Mouse (Mus musculus) liver, embryonic 13.5 days (tissue): ENCODE data around the gene Ltv1. TPM values are rescaled to one million over a fixed set of nuclear protein-coding genes. Genes with fewer than 3 reads are reported as not detected.

ENCODE experiments used
- ATAC-seq: fragments of 200-750 bp; cut with Nextera tagmentation; 2 replicates; pipeline ENCODE4 v1.8.0; 2017; ENCODE audit warnings: low read depth, mild to moderate bottlenecking, moderate number of reproducible peaks, moderate library complexity
- DNase-seq: peaks from one replicate; pipeline ENCODE4 v3.0.0; 2022
- H3K27ac ChIP-seq: fragments of 300-500 bp; sonication (generic); 2 replicates; pipeline ENCODE4 v1.5.1; 2015; ENCODE audit warnings: moderate library complexity, mild to moderate bottlenecking, inconsistent platforms
- H3K27me3 ChIP-seq: fragments of 300-500 bp; sonication (generic); 2 replicates; pipeline ENCODE4 v1.6.1; 2015; ENCODE audit warnings: mild to moderate bottlenecking, inconsistent platforms
- H3K36me3 ChIP-seq: fragments of 300-500 bp; sonication (generic); 2 replicates; pipeline ENCODE4 v1.6.1; 2015; ENCODE audit warnings: mild to moderate bottlenecking, inconsistent platforms
- H3K4me1 ChIP-seq: fragments of 300-500 bp; sonication (generic); replicated peaks from 2 replicates; pipeline ENCODE4 v1.6.1; 2015; ENCODE audit warnings: inconsistent platforms
- H3K4me2 ChIP-seq: fragments of 300-500 bp; sonication (generic); 2 replicates; pipeline ENCODE4 v1.6.1; 2015; ENCODE audit warnings: inconsistent platforms, mild to moderate bottlenecking, moderate library complexity
- H3K4me3 ChIP-seq: fragments of 300-500 bp; sonication (generic); replicated peaks from 2 replicates; pipeline ENCODE4 v1.5.1; 2015; ENCODE audit warnings: mild to moderate bottlenecking, inconsistent platforms
- H3K9ac ChIP-seq: fragments of 300-500 bp; sonication (generic); 2 replicates; pipeline ENCODE4 v1.6.1; 2015; ENCODE audit warnings: mild to moderate bottlenecking, inconsistent platforms
- H3K9me3 ChIP-seq: fragments of 300-500 bp; sonication (generic); replicated peaks from 2 replicates; pipeline ENCODE4 v1.6.1; 2016; ENCODE audit warnings: inconsistent platforms
- WGBS: fragments of 180-500 bp; shearing (Covaris S2); methylation state at CpG from one replicate; pipeline ENCODE4 v1.1.7; 2015; ENCODE audit not compliant: insufficient replicate concordance; 5-methylcytosine and 5-hydroxymethylcytosine counted together
- polyA plus RNA-seq: library from polyadenylated mRNA; unstranded; fragments of >200 nt; fragmentation: Nextera tagmentation; extraction: Ambion mirVana; gene quantifications from 2 replicates; pipeline ENCODE4 v1.2.1, GENCODE M21; 2015

Gene Ltv1
- polyA plus RNA-seq, 1 experiment from 2014 or later, result 54.5 TPM

GRCm38 (mm10) chr10:13162031-13162430, 30.9 kb downstream of the Ltv1 start:
- H3K27me3 ChIP-seq, result no peaks in the 10 kb centered on the region
- H3K4me3 ChIP-seq, result no peak overlapping the region
- DNase-seq (no peak), ATAC-seq (no peak)
- H3K4me2 ChIP-seq, result no peak overlapping the region
- H3K27ac ChIP-seq, result no peak overlapping the region
- no peak overlapping the region for H3K9ac ChIP-seq
- H3K4me1 ChIP-seq, result peaks cover 4% of the 10 kb centered on the region; the same call in 1 of the 2 replicates
- no peaks in the 10 kb centered on the region for H3K9me3 ChIP-seq
- no peaks in the 10 kb centered on the region for H3K36me3 ChIP-seq
- 34% methylated on average over 4 of the region's 4 CpGs for WGBS

- no peak for ATAC-seq
- no peak for DNase-seq
- H3K9ac ChIP-seq, result no peak overlapping the region
Measured at GRCm38 (mm10) chr10:13160913-13161312, 32.1 kb downstream of the Ltv1 start.

GRCm38 (mm10) chr10:13155377-13155776, 37.6 kb downstream of the Ltv1 start:
- no peak for DNase-seq
- WGBS, result 62% methylated on average over 5 of the region's 5 CpGs
- no peak overlapping the region for H3K4me2 ChIP-seq
- H3K27ac ChIP-seq, result no peak overlapping the region
- H3K9me3 ChIP-seq, result no peaks in the 10 kb centered on the region
- no peaks in the 10 kb centered on the region for H3K36me3 ChIP-seq
- no peaks in the 10 kb centered on the region for H3K4me1 ChIP-seq
- ATAC-seq, result no peak
- H3K9ac ChIP-seq, result no peak overlapping the region
- no peaks in the 10 kb centered on the region for H3K27me3 ChIP-seq
- H3K4me3 ChIP-seq, result no peak overlapping the region

More at GRCm38 (mm10) chr10:13160913-13161312, 32.1 kb downstream of the Ltv1 start:
- WGBS, result 68% methylated on average over 4 of the region's 4 CpGs
- no peaks in the 10 kb centered on the region for H3K36me3 ChIP-seq
- H3K9me3 ChIP-seq, result no peaks in the 10 kb centered on the region
- no peaks in the 10 kb centered on the region for H3K27me3 ChIP-seq
- H3K4me1 ChIP-seq, result peaks cover 4% of the 10 kb centered on the region; the same call in 1 of the 2 replicates
- no peak overlapping the region for H3K27ac ChIP-seq
- no peak overlapping the region for H3K4me2 ChIP-seq
- H3K4me3 ChIP-seq, result no peak overlapping the region

GRCm38 (mm10) chr10:13152811-13153364, 40.1 kb downstream of the Ltv1 start:
- Histone ChIP-seq H3K4me1 (no peaks in the 10 kb centered on the region), H3K4me2 (no peak overlapping the region), H3K9ac (no peak overlapping the region), H3K27me3 (no peaks in the 10 kb centered on the region), H3K4me3 (no peak overlapping the region), H3K36me3 (no peaks in the 10 kb centered on the region), H3K27ac (no peak overlapping the region), H3K9me3 (no peaks in the 10 kb centered on the region)
- 65% methylated on average over 4 of the region's 4 CpGs for WGBS
- ATAC-seq, result no peak
- no peak for DNase-seq

- no peak for DNase-seq
Measured at GRCm38 (mm10) chr10:13151353-13151752, 41.6 kb downstream of the Ltv1 start.

GRCm38 (mm10) chr10:13150435-13150834, 42.5 kb downstream of the Ltv1 start:
- Histone ChIP-seq H3K36me3 (no peaks in the 10 kb centered on the region), H3K9ac (no peak overlapping the region), H3K27me3 (no peaks in the 10 kb centered on the region), H3K4me1 (no peaks in the 10 kb centered on the region), H3K4me2 (no peak overlapping the region), H3K9me3 (no peaks in the 10 kb centered on the region), H3K27ac (no peak overlapping the region), H3K4me3 (no peak overlapping the region)
- ATAC-seq, result no peak
- 60% methylated on average over 3 of the region's 3 CpGs for WGBS
- DNase-seq, result no peak

More at GRCm38 (mm10) chr10:13151353-13151752, 41.6 kb downstream of the Ltv1 start:
- no peak for ATAC-seq
- no peak overlapping the region for H3K4me2 ChIP-seq
- H3K27me3 ChIP-seq, result no peaks in the 10 kb centered on the region
- H3K36me3 ChIP-seq, result no peaks in the 10 kb centered on the region
- no peaks in the 10 kb centered on the region for H3K9me3 ChIP-seq
- no peaks in the 10 kb centered on the region for H3K4me1 ChIP-seq
- H3K27ac ChIP-seq, result no peak overlapping the region
- WGBS, result 69% methylated on average over 5 of the region's 5 CpGs
- H3K9ac ChIP-seq, result no peak overlapping the region
- no peak overlapping the region for H3K4me3 ChIP-seq

DNA sequence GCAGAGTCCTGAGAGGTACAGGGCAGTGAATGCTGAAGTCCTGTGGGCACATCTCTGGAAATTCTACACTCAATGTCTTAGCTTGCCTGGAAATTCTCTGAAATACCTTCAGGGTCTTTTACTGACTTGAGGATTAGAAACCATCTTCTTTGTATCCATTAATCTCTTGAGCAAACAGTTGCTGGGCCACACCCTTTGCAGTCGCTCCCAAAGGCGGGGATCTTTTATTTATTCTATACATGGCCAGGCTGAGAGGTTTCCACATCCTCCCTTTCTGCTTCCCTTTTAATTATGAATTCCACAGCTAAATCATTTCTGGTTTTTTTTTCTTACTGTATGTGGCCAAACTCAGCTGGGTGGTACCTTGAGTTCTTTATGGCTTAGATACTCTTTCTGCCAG, 52.5 kb downstream of the Ltv1 start:
- WGBS, result 60% methylated on average over 2 of the region's 2 CpGs
- H3K9me3 ChIP-seq, result no peaks in the 10 kb centered on the region
- no peak overlapping the region for H3K4me3 ChIP-seq
- no peaks in the 10 kb centered on the region for H3K4me1 ChIP-seq
- H3K27me3 ChIP-seq, result no peaks in the 10 kb centered on the region
- ATAC-seq (no peak), DNase-seq (no peak)
- H3K4me2 ChIP-seq, result no peak overlapping the region
- no peak overlapping the region for H3K9ac ChIP-seq
- H3K36me3 ChIP-seq, result no peaks in the 10 kb centered on the region
- no peak overlapping the region for H3K27ac ChIP-seq

- DNase-seq (no peak), ATAC-seq (no peak)
- WGBS, result 80% methylated on average over 6 of the region's 6 CpGs
Measured at GRCm38 (mm10) chr10:13137906-13138305, 55.1 kb downstream of the Ltv1 start.

DNA sequence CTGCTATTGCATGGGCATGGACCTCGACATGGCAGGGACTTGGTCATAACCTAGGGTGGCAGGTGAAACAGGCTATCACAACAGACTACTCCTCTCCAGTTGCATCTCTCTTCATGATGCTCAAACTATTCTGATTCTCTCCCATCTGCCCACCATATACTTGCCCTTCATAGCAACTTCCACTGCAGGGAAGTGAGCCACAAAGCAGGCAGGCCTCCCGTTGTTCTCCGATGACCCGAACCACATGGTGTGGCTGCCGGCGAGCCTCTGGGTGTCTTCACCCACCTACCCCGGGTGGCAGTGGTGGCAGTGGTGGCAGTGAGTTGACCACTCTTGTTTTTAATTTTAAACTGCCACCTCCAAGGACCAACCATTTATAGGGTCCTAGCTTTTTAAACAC, 57.2 kb downstream of the Ltv1 start:
- Histone ChIP-seq H3K36me3 (no peaks in the 10 kb centered on the region), H3K27me3 (no peaks in the 10 kb centered on the region), H3K9ac (no peak overlapping the region), H3K4me3 (no peak overlapping the region), H3K4me2 (no peak overlapping the region), H3K9me3 (no peaks in the 10 kb centered on the region), H3K27ac (no peak overlapping the region), H3K4me1 (no peaks in the 10 kb centered on the region)
- WGBS, result 78% methylated on average over 7 of the region's 7 CpGs
- DNase-seq, result no peak
- ATAC-seq, result no peak

More at GRCm38 (mm10) chr10:13137906-13138305, 55.1 kb downstream of the Ltv1 start:
- Histone ChIP-seq H3K4me2 (no peak overlapping the region), H3K4me3 (no peak overlapping the region), H3K4me1 (no peaks in the 10 kb centered on the region), H3K9ac (no peak overlapping the region), H3K9me3 (no peaks in the 10 kb centered on the region), H3K27me3 (no peaks in the 10 kb centered on the region), H3K27ac (no peak overlapping the region), H3K36me3 (no peaks in the 10 kb centered on the region)

DNA sequence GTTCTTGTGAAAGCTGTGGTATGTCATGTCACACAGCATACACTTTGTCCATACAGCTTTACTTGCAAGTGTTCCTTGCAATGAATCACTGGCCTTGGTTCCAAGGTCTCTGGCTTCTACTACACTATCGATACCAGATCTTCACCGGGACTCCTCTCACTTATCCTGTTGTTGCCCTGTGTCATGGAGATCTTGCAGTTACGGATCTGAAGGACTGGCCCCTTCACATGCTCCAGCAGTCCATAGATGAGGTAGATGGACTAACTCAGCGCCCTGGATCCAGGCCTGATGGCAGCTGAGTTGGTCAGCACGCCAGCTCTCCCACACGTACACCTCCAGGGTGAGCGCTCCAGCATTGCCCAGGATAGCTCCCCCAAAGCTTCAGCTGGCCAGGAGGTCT, 57.7 kb downstream of the Ltv1 start:
- Histone ChIP-seq H3K9ac (no peak overlapping the region), H3K4me1 (no peaks in the 10 kb centered on the region), H3K27ac (no peak overlapping the region), H3K4me3 (no peak overlapping the region), H3K9me3 (no peaks in the 10 kb centered on the region), H3K36me3 (no peaks in the 10 kb centered on the region), H3K27me3 (no peaks in the 10 kb centered on the region), H3K4me2 (no peak overlapping the region)
- no peak for DNase-seq
- 76% methylated on average over 7 of the region's 7 CpGs for WGBS
- no peak for ATAC-seq

GRCm38 (mm10) chr10:13133850-13134249, 59.1 kb downstream of the Ltv1 start:
- Histone ChIP-seq H3K36me3 (no peaks in the 10 kb centered on the region), H3K9ac (no peak overlapping the region), H3K4me3 (no peak overlapping the region), H3K27me3 (no peaks in the 10 kb centered on the region), H3K9me3 (no peaks in the 10 kb centered on the region), H3K4me1 (no peaks in the 10 kb centered on the region), H3K27ac (no peak overlapping the region), H3K4me2 (no peak overlapping the region)
- 76% methylated on average over 4 of the region's 4 CpGs for WGBS
- ATAC-seq (no peak), DNase-seq (no peak)
